In the genomic region with DNA sequence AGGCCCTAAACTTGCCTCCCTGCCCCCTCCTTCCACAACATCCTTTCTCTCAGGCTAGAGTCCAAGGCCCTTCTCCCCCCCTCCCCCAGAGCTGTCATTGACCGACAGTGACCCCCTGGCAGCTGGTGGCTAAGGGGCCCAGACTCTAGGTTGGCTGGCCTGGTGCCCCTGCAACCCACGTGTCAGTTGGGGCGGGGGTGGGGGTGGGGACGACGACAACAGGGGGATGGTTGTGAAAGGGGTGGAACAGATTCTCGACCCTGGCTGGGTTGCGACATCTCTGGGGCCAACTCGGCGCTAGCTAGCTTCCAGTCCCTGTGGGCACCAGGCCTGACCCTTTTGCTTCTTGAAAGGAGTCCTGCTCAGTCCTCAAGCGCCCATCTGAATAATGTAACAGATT, we compare ENCODE assay signal across 9 mouse cellular contexts. TPM values are rescaled to one million over a fixed set of nuclear protein-coding genes. Genes with fewer than 3 reads are reported as not detected.
DNase-seq lines count a peak whose midpoint lies in the region; ATAC-seq and TF ChIP-seq lines count a peak whose summit lies in the region.
"Had no signal": no experiment of that assay in that cellular context is flagged by ENCODE, and none has a peak within 500 bp of the region (broad histone marks: within the 10 kb centered on the region; RNA-seq: fewer than 3 reads in every experiment).

No protein-coding gene starts in this region.

- no peaks in the 10 kb centered on the region for H3K36me3 ChIP-seq in hindbrain, embryonic 15.5 days
- no peaks in the 10 kb centered on the region for H3K36me3 ChIP-seq in hindbrain, embryonic 14.5 days (replicated peaks; ENCODE audit: control insufficient read depth, insufficient read depth)
- peaks cover 9% of the 10 kb centered on the region for H3K36me3 ChIP-seq in embryonic facial prominence, embryonic 15.5 days
- no peaks in the 10 kb centered on the region for H3K36me3 ChIP-seq in hindbrain, postnatal 0 days (ENCODE audit: insufficient read depth, low read length)
- no peaks in the 10 kb centered on the region for H3K36me3 ChIP-seq in lung, postnatal 0 days (ENCODE audit: insufficient read depth, low read length)
- H3K36me3 ChIP-seq in stomach, postnatal 0 days (ENCODE audit: control insufficient read depth, insufficient read depth, low read length), result no peaks in the 10 kb centered on the region

- H3K27me3 ChIP-seq in hindbrain, embryonic 15.5 days, result no peaks in the 10 kb centered on the region
- H3K27me3 ChIP-seq in hindbrain, embryonic 14.5 days (ENCODE audit: control insufficient read depth, insufficient read depth, low read length), result no peaks in the 10 kb centered on the region
- no peaks in the 10 kb centered on the region for H3K27me3 ChIP-seq in embryonic facial prominence, embryonic 15.5 days
- no peaks in the 10 kb centered on the region for H3K27me3 ChIP-seq in hindbrain, postnatal 0 days (ENCODE audit: insufficient read depth, low read length)
- H3K27me3 ChIP-seq in lung, postnatal 0 days (replicated peaks; ENCODE audit: insufficient read depth, low read length), result no peaks in the 10 kb centered on the region
- no peaks in the 10 kb centered on the region for H3K27me3 ChIP-seq in stomach, postnatal 0 days (ENCODE audit: control insufficient read depth, insufficient read depth, low read length)
- H3K27me3 ChIP-seq: neural tube, embryonic 12.5 days had no signal

- H3K4me3 ChIP-seq in hindbrain, embryonic 15.5 days, result no peak overlapping the region
- H3K4me3 ChIP-seq in hindbrain, embryonic 14.5 days (replicated peaks; ENCODE audit: low read length), result no peak overlapping the region
- no peak overlapping the region for H3K4me3 ChIP-seq in embryonic facial prominence, embryonic 15.5 days (replicated peaks)
- H3K4me3 ChIP-seq in hindbrain, postnatal 0 days (ENCODE audit: low read length), result no peak overlapping the region
- no peak overlapping the region for H3K4me3 ChIP-seq in lung, postnatal 0 days (ENCODE audit: low read depth, low read length)
- no peak overlapping the region for H3K4me3 ChIP-seq in stomach, postnatal 0 days (ENCODE audit: low read depth, low read length)
- H3K4me3 ChIP-seq: neural tube, embryonic 12.5 days had no signal

- WGBS in hindbrain, embryonic 15.5 days, result 21% methylated on average over 10 of the region's 10 CpGs
- whole genome bisulfite sequencing in hindbrain, embryonic 14.5 days, result 21% methylated on average over 9 of the region's 10 CpGs
- WGBS in embryonic facial prominence, embryonic 15.5 days, result 29% methylated on average over 10 of the region's 10 CpGs
- 18% methylated on average over 10 of the region's 10 CpGs for whole genome bisulfite sequencing in hindbrain, postnatal 0 days
- WGBS in lung, postnatal 0 days, result 15% methylated on average over 10 of the region's 10 CpGs
- 28% methylated on average over 10 of the region's 10 CpGs for WGBS in stomach, postnatal 0 days

- H3K27ac ChIP-seq in hindbrain, embryonic 15.5 days (replicated peaks), result peak overlapping the region; percentile 16; the same call in 1 of the 2 replicates
- no peak overlapping the region for H3K27ac ChIP-seq in hindbrain, embryonic 14.5 days
- H3K27ac ChIP-seq in embryonic facial prominence, embryonic 15.5 days (replicated peaks), result 0 out of 2 replicates have a peak overlapping the region, but pooled peaks have one; percentile 17
- H3K27ac ChIP-seq in hindbrain, postnatal 0 days, result peak overlapping the region; percentile 76
- peak overlapping the region; percentile 81 for H3K27ac ChIP-seq in lung, postnatal 0 days (ENCODE audit: low read length)
- no peak overlapping the region for H3K27ac ChIP-seq in stomach, postnatal 0 days (replicated peaks)
- H3K27ac ChIP-seq: neural tube, embryonic 12.5 days had no signal

- no peak overlapping the region for H3K9ac ChIP-seq in hindbrain, embryonic 15.5 days
- no peak overlapping the region for H3K9ac ChIP-seq in hindbrain, embryonic 14.5 days
- no peak overlapping the region for H3K9ac ChIP-seq in embryonic facial prominence, embryonic 15.5 days
- no peak overlapping the region for H3K9ac ChIP-seq in hindbrain, postnatal 0 days (replicated peaks; ENCODE audit: low read length)
- H3K9ac ChIP-seq in lung, postnatal 0 days (replicated peaks; ENCODE audit: low read depth), result no peak overlapping the region
- H3K9ac ChIP-seq in stomach, postnatal 0 days (ENCODE audit: low read length), result no peak overlapping the region
- H3K9ac ChIP-seq: neural tube, embryonic 12.5 days had no signal

- H3K9me3 ChIP-seq in hindbrain, embryonic 15.5 days, result no peaks in the 10 kb centered on the region
- H3K9me3 ChIP-seq in hindbrain, embryonic 14.5 days (ENCODE audit: control insufficient read depth, low read length), result no peaks in the 10 kb centered on the region
- H3K9me3 ChIP-seq in embryonic facial prominence, embryonic 15.5 days (replicated peaks), result no peaks in the 10 kb centered on the region
- H3K9me3 ChIP-seq in hindbrain, postnatal 0 days (ENCODE audit: low read length), result no peaks in the 10 kb centered on the region
- H3K9me3 ChIP-seq in lung, postnatal 0 days (ENCODE audit: low read length), result no peaks in the 10 kb centered on the region
- no peaks in the 10 kb centered on the region for H3K9me3 ChIP-seq in stomach, postnatal 0 days (ENCODE audit: control insufficient read depth, low read length)

- TF ChIP-seq EP300 in lung, postnatal 0 days (IDR thresholded peaks at IDR 0.05), result no peak
- no peak for TF ChIP-seq EP300 in stomach, postnatal 0 days (optimal IDR thresholded peaks at IDR 0.05)

- peaks cover 6% of the 10 kb centered on the region for H3K4me1 ChIP-seq in hindbrain, embryonic 15.5 days (replicated peaks)
- peaks cover 9% of the 10 kb centered on the region; the same call in 1 of the 2 replicates for H3K4me1 ChIP-seq in hindbrain, embryonic 14.5 days (replicated peaks; ENCODE audit: control insufficient read depth, insufficient read depth, low read length)
- H3K4me1 ChIP-seq in embryonic facial prominence, embryonic 15.5 days, result peaks cover 22% of the 10 kb centered on the region
- H3K4me1 ChIP-seq in hindbrain, postnatal 0 days (ENCODE audit: insufficient read depth, low read length), result no peaks in the 10 kb centered on the region
- peaks cover 13% of the 10 kb centered on the region; the same call in 1 of the 2 replicates for H3K4me1 ChIP-seq in lung, postnatal 0 days (ENCODE audit: insufficient read depth, low read depth, low read length)
- peaks cover under 1% of the 10 kb centered on the region; the same call in 1 of the 2 replicates for H3K4me1 ChIP-seq in stomach, postnatal 0 days (replicated peaks; ENCODE audit: control insufficient read depth, insufficient read depth)

- peak; percentile 60 for ATAC-seq in hindbrain, embryonic 15.5 days (ENCODE audit: low FRiP score, low read depth)
- ATAC-seq in hindbrain, embryonic 14.5 days (ENCODE audit: low FRiP score), result no peak
- no peak for ATAC-seq in embryonic facial prominence, embryonic 15.5 days (ENCODE audit: insufficient number of reproducible peaks, low FRiP score, low TSS enrichment, low read depth)
- peak; percentile 92 for ATAC-seq in hindbrain, postnatal 0 days
- peak; percentile 72 for ATAC-seq in lung, postnatal 0 days
- ATAC-seq in stomach, postnatal 0 days (ENCODE audit: low FRiP score, low TSS enrichment), result peak; percentile 27; the same call in 1 of the 2 replicates
- ATAC-seq in erythroid progenitor cell, adult 5-6 weeks (replicated peaks; ENCODE audit: low FRiP score, poor library complexity, severe bottlenecking), result no peak

- no peak for TF ChIP-seq CTCF in hindbrain, postnatal 0 days (IDR thresholded peaks at IDR 0.05; ENCODE audit: low read depth)
- TF ChIP-seq CTCF in lung, postnatal 0 days (IDR thresholded peaks at IDR 0.05), result no peak
- TF ChIP-seq CTCF in stomach, postnatal 0 days (IDR thresholded peaks at IDR 0.05; ENCODE audit: low read depth), result no peak

- DNase-seq in hindbrain, embryonic 14.5 days (ENCODE audit: low spot score), result no peak
- peak; percentile 69 for DNase-seq in NIH3T3 (ENCODE audit: low read depth)
- DNase-seq in hindbrain, postnatal 0 days (ENCODE audit: low spot score), result peak; percentile 86
- peak; percentile 89 for DNase-seq in lung, postnatal 0 days (ENCODE audit: low spot score)
- DNase-seq in stomach, postnatal 0 days (ENCODE audit: low spot score), result peak; percentile 50

- no peak overlapping the region for H3K4me2 ChIP-seq in hindbrain, embryonic 15.5 days
- no peak overlapping the region for H3K4me2 ChIP-seq in hindbrain, embryonic 14.5 days (replicated peaks)
- no peak overlapping the region for H3K4me2 ChIP-seq in embryonic facial prominence, embryonic 15.5 days (replicated peaks)
- H3K4me2 ChIP-seq in hindbrain, postnatal 0 days (ENCODE audit: low read depth, low read length), result no peak overlapping the region
- no peak overlapping the region for H3K4me2 ChIP-seq in lung, postnatal 0 days (replicated peaks; ENCODE audit: low read depth, low read length)
- H3K4me2 ChIP-seq in stomach, postnatal 0 days (replicated peaks; ENCODE audit: low read depth), result no peak overlapping the region
- H3K4me2 ChIP-seq: neural tube, embryonic 12.5 days had no signal

RNA-seq across cellular contexts. Expression of a gene that starts 1.0 kb away (rescaled TPM):
- 1.9 and 2.3 TPM in 2 replicates for polyA plus RNA-seq in hindbrain, embryonic 15.5 days (2015; fragmentation: Nextera tagmentation; extraction: Ambion mirVana)
- 2.3 and 2.5 TPM in 2 replicates for polyA plus RNA-seq in hindbrain, embryonic 14.5 days (2014; fragmentation: Nextera tagmentation; extraction: Ambion mirVana)
- polyA plus RNA-seq in embryonic facial prominence, embryonic 15.5 days (2015; fragmentation: Nextera tagmentation; extraction: Ambion mirVana), result 38.9 and 45.8 TPM in 2 replicates
- 1.5 and 2.3 TPM in 2 replicates for total RNA-seq in hindbrain, postnatal 0 days (2014; rRNA removed)
- polyA plus RNA-seq in hindbrain, postnatal 0 days (2015; fragmentation: Nextera tagmentation; extraction: Ambion mirVana), result 13.9 and 14.2 TPM in 2 replicates
- polyA plus RNA-seq in lung, postnatal 0 days (2015; fragmentation: Nextera tagmentation; extraction: Ambion mirVana), result 61.1 and 63.8 TPM in 2 replicates
- 79.6 and 88.4 TPM in 2 replicates for polyA plus RNA-seq in stomach, postnatal 0 days (2015; fragmentation: Nextera tagmentation; extraction: Ambion mirVana)
- total RNA-seq in erythroid progenitor cell, adult 5-6 weeks (2015; ENCODE audit: low replicate concordance), result 28.1 TPM in 1 of 2 replicates, not detected in the other
- total RNA-seq in erythroid progenitor cell, adult 5-6 weeks (2017; ENCODE audit: low replicate concordance), result not detected in 2 replicates

RNA-seq across cellular contexts. Expression of a gene that starts 5.6 kb away (rescaled TPM):
- polyA plus RNA-seq in hindbrain, embryonic 15.5 days (2015; fragmentation: Nextera tagmentation; extraction: Ambion mirVana), result 624 and 744 TPM in 2 replicates
- polyA plus RNA-seq in hindbrain, embryonic 14.5 days (2014; fragmentation: Nextera tagmentation; extraction: Ambion mirVana), result 543 and 561 TPM in 2 replicates
- polyA plus RNA-seq in embryonic facial prominence, embryonic 15.5 days (2015; fragmentation: Nextera tagmentation; extraction: Ambion mirVana), result 442 and 474 TPM in 2 replicates
- 2,123 and 2,525 TPM in 2 replicates for total RNA-seq in hindbrain, postnatal 0 days (2014; rRNA removed)
- 3,307 and 3,685 TPM in 2 replicates for polyA plus RNA-seq in hindbrain, postnatal 0 days (2015; fragmentation: Nextera tagmentation; extraction: Ambion mirVana)
- 768 and 1,006 TPM in 2 replicates for polyA plus RNA-seq in lung, postnatal 0 days (2015; fragmentation: Nextera tagmentation; extraction: Ambion mirVana)
- 383 and 436 TPM in 2 replicates for polyA plus RNA-seq in stomach, postnatal 0 days (2015; fragmentation: Nextera tagmentation; extraction: Ambion mirVana)
- total RNA-seq in erythroid progenitor cell, adult 5-6 weeks (2015; ENCODE audit: low replicate concordance), result 49.9 and 66.0 TPM in 2 replicates
- 260 and 282 TPM in 2 replicates for total RNA-seq in erythroid progenitor cell, adult 5-6 weeks (2017; ENCODE audit: low replicate concordance)

RNA-seq across cellular contexts. Expression of a gene that starts 12.1 kb away (rescaled TPM):
- not detected in 2 replicates for polyA plus RNA-seq in hindbrain, embryonic 15.5 days (2015; fragmentation: Nextera tagmentation; extraction: Ambion mirVana)
- not detected in 2 replicates for polyA plus RNA-seq in hindbrain, embryonic 14.5 days (2014; fragmentation: Nextera tagmentation; extraction: Ambion mirVana)
- polyA plus RNA-seq in embryonic facial prominence, embryonic 15.5 days (2015; fragmentation: Nextera tagmentation; extraction: Ambion mirVana), result 0.16 TPM in 1 of 2 replicates, not detected in the other
- not detected in 2 replicates for total RNA-seq in hindbrain, postnatal 0 days (2014; rRNA removed)
- polyA plus RNA-seq in hindbrain, postnatal 0 days (2015; fragmentation: Nextera tagmentation; extraction: Ambion mirVana), result not detected in 2 replicates
- polyA plus RNA-seq in lung, postnatal 0 days (2015; fragmentation: Nextera tagmentation; extraction: Ambion mirVana), result 0.38 and 0.88 TPM in 2 replicates
- polyA plus RNA-seq in stomach, postnatal 0 days (2015; fragmentation: Nextera tagmentation; extraction: Ambion mirVana), result 2.8 and 6.1 TPM in 2 replicates
- total RNA-seq in erythroid progenitor cell, adult 5-6 weeks (2015; ENCODE audit: low replicate concordance), result not detected in 2 replicates
- total RNA-seq in erythroid progenitor cell, adult 5-6 weeks (2017; ENCODE audit: low replicate concordance), result not detected in 2 replicates
- polyA plus RNA-seq: neural tube, embryonic 12.5 days had no signal

RNA-seq across cellular contexts. Expression of a gene that starts 12.2 kb away (rescaled TPM):
- not detected in 2 replicates for polyA plus RNA-seq in hindbrain, embryonic 15.5 days (2015; fragmentation: Nextera tagmentation; extraction: Ambion mirVana)
- polyA plus RNA-seq in hindbrain, embryonic 14.5 days (2014; fragmentation: Nextera tagmentation; extraction: Ambion mirVana), result not detected in 2 replicates
- not detected in 2 replicates for polyA plus RNA-seq in embryonic facial prominence, embryonic 15.5 days (2015; fragmentation: Nextera tagmentation; extraction: Ambion mirVana)
- not detected in 2 replicates for total RNA-seq in hindbrain, postnatal 0 days (2014; rRNA removed)
- polyA plus RNA-seq in hindbrain, postnatal 0 days (2015; fragmentation: Nextera tagmentation; extraction: Ambion mirVana), result not detected in 2 replicates
- not detected in 2 replicates for polyA plus RNA-seq in lung, postnatal 0 days (2015; fragmentation: Nextera tagmentation; extraction: Ambion mirVana)
- polyA plus RNA-seq in stomach, postnatal 0 days (2015; fragmentation: Nextera tagmentation; extraction: Ambion mirVana), result not detected in 2 replicates
- total RNA-seq in erythroid progenitor cell, adult 5-6 weeks (2015; ENCODE audit: low replicate concordance), result not detected in 2 replicates
- total RNA-seq in erythroid progenitor cell, adult 5-6 weeks (2017; ENCODE audit: low replicate concordance), result not detected in 2 replicates
- polyA plus RNA-seq: neural tube, embryonic 12.5 days had no signal

RNA-seq across cellular contexts. Expression of a gene that starts 15.7 kb away (rescaled TPM):
- polyA plus RNA-seq in hindbrain, embryonic 15.5 days (2015; fragmentation: Nextera tagmentation; extraction: Ambion mirVana), result 0.58 and 1.1 TPM in 2 replicates
- not detected in 2 replicates for polyA plus RNA-seq in hindbrain, embryonic 14.5 days (2014; fragmentation: Nextera tagmentation; extraction: Ambion mirVana)
- 0.67 and 1.3 TPM in 2 replicates for polyA plus RNA-seq in embryonic facial prominence, embryonic 15.5 days (2015; fragmentation: Nextera tagmentation; extraction: Ambion mirVana)
- not detected in 2 replicates for total RNA-seq in hindbrain, postnatal 0 days (2014; rRNA removed)
- polyA plus RNA-seq in hindbrain, postnatal 0 days (2015; fragmentation: Nextera tagmentation; extraction: Ambion mirVana), result 0.38 TPM in 1 of 2 replicates, not detected in the other
- polyA plus RNA-seq in lung, postnatal 0 days (2015; fragmentation: Nextera tagmentation; extraction: Ambion mirVana), result 4.2 and 4.9 TPM in 2 replicates
- polyA plus RNA-seq in stomach, postnatal 0 days (2015; fragmentation: Nextera tagmentation; extraction: Ambion mirVana), result 8.7 and 10.7 TPM in 2 replicates
- 8.0 and 22.7 TPM in 2 replicates for total RNA-seq in erythroid progenitor cell, adult 5-6 weeks (2015; ENCODE audit: low replicate concordance)
- total RNA-seq in erythroid progenitor cell, adult 5-6 weeks (2017; ENCODE audit: low replicate concordance), result not detected in 2 replicates

Comparison
In these comparisons a context has a peak if more than half of its experiments do, and no peak if none do; other contexts are left out.
1. ATAC-seq: peak in hindbrain, embryonic 15.5 days (single experiment), hindbrain, postnatal 0 days (single experiment), lung, postnatal 0 days (single experiment) and stomach, postnatal 0 days (single experiment); none in hindbrain, embryonic 14.5 days (single experiment), embryonic facial prominence, embryonic 15.5 days (single experiment) and erythroid progenitor cell, adult 5-6 weeks (single experiment).
2. H3K27ac ChIP-seq: peak in hindbrain, embryonic 15.5 days (single experiment), embryonic facial prominence, embryonic 15.5 days (single experiment), hindbrain, postnatal 0 days (single experiment) and lung, postnatal 0 days (single experiment); none in hindbrain, embryonic 14.5 days (single experiment) and stomach, postnatal 0 days (single experiment).